Mouse (Mus musculus): ENCODE measurements around the gene Hbq1a. TPM values are rescaled to one million over a fixed set of nuclear protein-coding genes. Genes with fewer than 3 reads are reported as not detected.

The Hbq1a gene
- total RNA-seq, 2 experiments from 2014 or later = not detected

Other genes with a start within 250 kb of the Hbq1a start
- gene Il9r, start 99.8 kb upstream of the Hbq1a start, total RNA-seq (2021) = under 1 TPM; 0.12 to 0.23 TPM
- 10 to 100 TPM in 1 of 2 experiments, 1 to 10 TPM in 1; 10.0 to 12.2 TPM for gene Snrnp25, start 94.7 kb upstream of the Hbq1a start, total RNA-seq (2021)
- 10 to 100 TPM; 45.7 to 57.4 TPM for gene Rhbdf1, start 77.8 kb upstream of the Hbq1a start, total RNA-seq (2021)
- gene Mpg, start 73.6 kb upstream of the Hbq1a start, total RNA-seq (2021) = 10 to 100 TPM; 17.6 to 18.2 TPM
- 10 to 100 TPM; 26.1 to 33.5 TPM for gene Nprl3, start 32.4 kb upstream of the Hbq1a start, total RNA-seq (2021)
- gene Hba-x, start 23.7 kb upstream of the Hbq1a start, total RNA-seq (2021) = not detected
- 100 to 1,000 TPM; 293 to 605 TPM for gene Hba-a1, start 16.6 kb upstream of the Hbq1a start, total RNA-seq (2021)
- gene Hbq1b, start 13.1 kb upstream of the Hbq1a start, total RNA-seq (2021) = not detected
- gene Hba-a2, start 3.6 kb upstream of the Hbq1a start, total RNA-seq (2021) = 100 to 1,000 TPM; 211 to 422 TPM
- gene Sh3pxd2b, start 47.8 kb downstream of the Hbq1a start, total RNA-seq (2021) = 10 to 100 TPM; 51.4 to 56.2 TPM
- gene Ubtd2, start 155.3 kb downstream of the Hbq1a start, total RNA-seq (2021) = 10 to 100 TPM; 63.5 to 68.8 TPM
- under 1 TPM; 0.60 to 0.76 TPM for gene Efcab9, start 232.0 kb downstream of the Hbq1a start, total RNA-seq (2021)
- 10 to 100 TPM in 1 of 2 experiments, 1 to 10 TPM in 1; 9.8 to 10.3 TPM for gene Stk10, start 233.2 kb downstream of the Hbq1a start, total RNA-seq (2021)